Mouse (Mus musculus): ENCODE measurements around the gene Ccdc38. TPM values are rescaled to one million over a fixed set of nuclear protein-coding genes. Genes with fewer than 3 reads are reported as not detected.

Ccdc38 gene
- polyA plus RNA-seq, 1 experiment from 2014 or later = 0.28 TPM

GRCm38 (mm10) chr10:93520994-93521393 lies 19.4 kb upstream of the Ccdc38 start:
- Histone ChIP-seq H3K27ac (replicated peaks) (no peak overlapping the region), H3K27me3 (no peaks in the 10 kb centered on the region), H3K4me1 (replicated peaks) (no peaks in the 10 kb centered on the region), H3K36me3 (no peaks in the 10 kb centered on the region), H3K9ac (no peak overlapping the region), H3K4me3 (no peak overlapping the region), H3K9me3 (no peaks in the 10 kb centered on the region), H3K4me2 (no peak overlapping the region)
- no peak for ATAC-seq (ENCODE audit: low read depth)
- 70% methylated on average over 4 of the region's 4 CpGs for WGBS

- no peak overlapping the region for H3K4me2 ChIP-seq
- no peak overlapping the region for H3K9ac ChIP-seq
- H3K4me3 ChIP-seq = no peak overlapping the region
- no peak overlapping the region for H3K27ac ChIP-seq (replicated peaks)
- no peaks in the 10 kb centered on the region for H3K36me3 ChIP-seq
- ATAC-seq (ENCODE audit: low read depth) = no peak
- no peaks in the 10 kb centered on the region for H3K27me3 ChIP-seq
- H3K9me3 ChIP-seq = peaks cover 6% of the 10 kb centered on the region; the same call in 1 of the 2 replicates
- no peaks in the 10 kb centered on the region for H3K4me1 ChIP-seq (replicated peaks)
- WGBS = 71% methylated on average over 1 of the region's 1 CpGs
These were observed 15.1 kb upstream of the Ccdc38 start for GRCm38 (mm10) chr10:93525329-93525728.

GRCm38 (mm10) chr10:93538287-93538686 lies 2.1 kb upstream of the Ccdc38 start:
- WGBS = 80% methylated on average over 2 of the region's 2 CpGs
- no peak overlapping the region for H3K9ac ChIP-seq

GRCm38 (mm10) chr10:93538818-93539217 lies 1.6 kb upstream of the Ccdc38 start:
- peaks cover 25% of the 10 kb centered on the region for H3K27me3 ChIP-seq
- no peak overlapping the region for H3K4me3 ChIP-seq
- no peak overlapping the region for H3K27ac ChIP-seq (replicated peaks)
- H3K36me3 ChIP-seq = no peaks in the 10 kb centered on the region
- no peak overlapping the region for H3K9ac ChIP-seq
- no peak for ATAC-seq (ENCODE audit: low read depth)
- no peak overlapping the region for H3K4me2 ChIP-seq
- 45% methylated on average over 6 of the region's 6 CpGs for WGBS
- no peaks in the 10 kb centered on the region for H3K9me3 ChIP-seq
- peaks cover 23% of the 10 kb centered on the region for H3K4me1 ChIP-seq (replicated peaks)

More at GRCm38 (mm10) chr10:93538287-93538686, 2.1 kb upstream of the Ccdc38 start:
- Histone ChIP-seq H3K27me3 (peaks cover 25% of the 10 kb centered on the region), H3K4me2 (no peak overlapping the region), H3K4me3 (no peak overlapping the region), H3K36me3 (no peaks in the 10 kb centered on the region), H3K4me1 (replicated peaks) (peaks cover 23% of the 10 kb centered on the region), H3K9me3 (no peaks in the 10 kb centered on the region), H3K27ac (replicated peaks) (no peak overlapping the region)
- no peak for ATAC-seq (ENCODE audit: low read depth)

GRCm38 (mm10) chr10:93539775-93540430 lies 529 bp upstream of the Ccdc38 start, which contains the start of gene Amdhd1:
Gene Amdhd1 (minus strand): TSS chr10:93540033.
- WGBS = 4% methylated on average over 35 of the region's 35 CpGs
- Histone ChIP-seq H3K36me3 (no peaks in the 10 kb centered on the region), H3K4me3 (peak within 1 kb of the TSS; percentile 34), H3K4me1 (replicated peaks) (peaks cover 17% of the 10 kb centered on the region), H3K27ac (replicated peaks) (no peak within 1 kb of the TSS), H3K9ac (peak within 1 kb of the TSS; percentile 54), H3K27me3 (peaks cover 20% of the 10 kb centered on the region), H3K9me3 (no peaks in the 10 kb centered on the region), H3K4me2 (peak within 1 kb of the TSS; percentile 63)
- peak; percentile 92 for ATAC-seq (ENCODE audit: low read depth)

- Histone ChIP-seq H3K4me1 (replicated peaks) (peaks cover 17% of the 10 kb centered on the region), H3K27ac (replicated peaks) (no peak overlapping the region), H3K27me3 (peaks cover 18% of the 10 kb centered on the region), H3K36me3 (no peaks in the 10 kb centered on the region), H3K9me3 (no peaks in the 10 kb centered on the region), H3K9ac (no peak overlapping the region), H3K4me3 (no peak overlapping the region), H3K4me2 (no peak overlapping the region)
- no peak for ATAC-seq (ENCODE audit: low read depth)
- WGBS = 77% methylated on average over 1 of the region's 1 CpGs
These were observed 1.2 kb downstream of the Ccdc38 start for GRCm38 (mm10) chr10:93541585-93541984.

- H3K27ac ChIP-seq (replicated peaks) = no peak overlapping the region
- H3K9ac ChIP-seq = no peak overlapping the region
- no peak overlapping the region for H3K4me3 ChIP-seq
- no peaks in the 10 kb centered on the region for H3K9me3 ChIP-seq
- no peaks in the 10 kb centered on the region for H3K36me3 ChIP-seq
- H3K27me3 ChIP-seq = peaks cover 17% of the 10 kb centered on the region
- 17% methylated on average over 4 of the region's 4 CpGs for WGBS
- peaks cover 17% of the 10 kb centered on the region for H3K4me1 ChIP-seq (replicated peaks)
- ATAC-seq (ENCODE audit: low read depth) = no peak
- H3K4me2 ChIP-seq = no peak overlapping the region
These were observed 1.9 kb downstream of the Ccdc38 start for GRCm38 (mm10) chr10:93542356-93542755.

- Histone ChIP-seq H3K4me1 (replicated peaks) (peaks cover 17% of the 10 kb centered on the region), H3K27ac (replicated peaks) (no peak overlapping the region), H3K27me3 (peaks cover 12% of the 10 kb centered on the region), H3K9me3 (no peaks in the 10 kb centered on the region), H3K4me3 (no peak overlapping the region), H3K4me2 (no peak overlapping the region), H3K9ac (no peak overlapping the region), H3K36me3 (no peaks in the 10 kb centered on the region)
- no peak for ATAC-seq (ENCODE audit: low read depth)
- 51% methylated on average over 6 of the region's 6 CpGs for WGBS
These were observed 2.7 kb downstream of the Ccdc38 start for GRCm38 (mm10) chr10:93543176-93543575.

GRCm38 (mm10) chr10:93544172-93544571 lies 3.7 kb downstream of the Ccdc38 start:
- Histone ChIP-seq H3K4me3 (no peak overlapping the region), H3K9me3 (no peaks in the 10 kb centered on the region), H3K9ac (no peak overlapping the region), H3K4me2 (no peak overlapping the region), H3K27ac (replicated peaks) (no peak overlapping the region), H3K27me3 (peaks cover 4% of the 10 kb centered on the region), H3K36me3 (no peaks in the 10 kb centered on the region), H3K4me1 (replicated peaks) (peaks cover 17% of the 10 kb centered on the region)
- WGBS = 80% methylated on average over 5 of the region's 5 CpGs
- ATAC-seq (ENCODE audit: low read depth) = no peak

- Histone ChIP-seq H3K27me3 (no peaks in the 10 kb centered on the region), H3K9ac (no peak overlapping the region), H3K27ac (replicated peaks) (no peak overlapping the region), H3K36me3 (no peaks in the 10 kb centered on the region), H3K4me2 (no peak overlapping the region), H3K4me3 (no peak overlapping the region), H3K9me3 (no peaks in the 10 kb centered on the region), H3K4me1 (replicated peaks) (no peaks in the 10 kb centered on the region)
- WGBS = 94% methylated on average over 4 of the region's 4 CpGs
- no peak for ATAC-seq (ENCODE audit: low read depth)
These were observed 7.4 kb downstream of the Ccdc38 start for GRCm38 (mm10) chr10:93547741-93548270.

GRCm38 (mm10) chr10:93548991-93549390 lies 8.6 kb downstream of the Ccdc38 start:
- whole genome bisulfite sequencing = 15% methylated on average over 7 of the region's 7 CpGs
- Histone ChIP-seq H3K9me3 (no peaks in the 10 kb centered on the region), H3K9ac (no peak overlapping the region), H3K4me3 (no peak overlapping the region), H3K4me1 (replicated peaks) (no peaks in the 10 kb centered on the region), H3K36me3 (no peaks in the 10 kb centered on the region), H3K27ac (replicated peaks) (no peak overlapping the region), H3K4me2 (no peak overlapping the region), H3K27me3 (no peaks in the 10 kb centered on the region)
- ATAC-seq (ENCODE audit: low read depth) = peak; percentile 63; the same call in 1 of the 2 replicates

- Histone ChIP-seq H3K4me3 (no peak overlapping the region), H3K36me3 (no peaks in the 10 kb centered on the region), H3K27ac (replicated peaks) (no peak overlapping the region), H3K4me2 (no peak overlapping the region), H3K9me3 (no peaks in the 10 kb centered on the region), H3K9ac (no peak overlapping the region), H3K4me1 (replicated peaks) (no peaks in the 10 kb centered on the region), H3K27me3 (no peaks in the 10 kb centered on the region)
- no peak for ATAC-seq (ENCODE audit: low read depth)
- 87% methylated on average over 10 of the region's 10 CpGs for WGBS
These were observed 9.4 kb downstream of the Ccdc38 start for GRCm38 (mm10) chr10:93549821-93550220.

- no peak overlapping the region for H3K4me3 ChIP-seq
- H3K36me3 ChIP-seq = no peaks in the 10 kb centered on the region
- no peak overlapping the region for H3K4me2 ChIP-seq
- ATAC-seq (ENCODE audit: low read depth) = no peak
- no peak overlapping the region for H3K9ac ChIP-seq
- H3K9me3 ChIP-seq = no peaks in the 10 kb centered on the region
- no peaks in the 10 kb centered on the region for H3K4me1 ChIP-seq (replicated peaks)
- H3K27ac ChIP-seq (replicated peaks) = no peak overlapping the region
- 89% methylated on average over 8 of the region's 8 CpGs for WGBS
- no peaks in the 10 kb centered on the region for H3K27me3 ChIP-seq
These were observed 12.2 kb downstream of the Ccdc38 start for GRCm38 (mm10) chr10:93552596-93552995.

All from neural tube, embryonic 13.5 days (tissue).